Mouse (Mus musculus): ENCODE results near the gene Shroom3. TPM values are rescaled to one million over a fixed set of nuclear protein-coding genes. Genes with fewer than 3 reads are reported as not detected.
"Not testable (repeated sequence)": the region's sequence is repeated elsewhere in the genome, so short reads cannot be mapped to it uniquely, and the experiment has no call there.

The Shroom3 gene
- polyA plus RNA-seq, 1 experiment from 2014 or later = 19.7 TPM

DNA sequence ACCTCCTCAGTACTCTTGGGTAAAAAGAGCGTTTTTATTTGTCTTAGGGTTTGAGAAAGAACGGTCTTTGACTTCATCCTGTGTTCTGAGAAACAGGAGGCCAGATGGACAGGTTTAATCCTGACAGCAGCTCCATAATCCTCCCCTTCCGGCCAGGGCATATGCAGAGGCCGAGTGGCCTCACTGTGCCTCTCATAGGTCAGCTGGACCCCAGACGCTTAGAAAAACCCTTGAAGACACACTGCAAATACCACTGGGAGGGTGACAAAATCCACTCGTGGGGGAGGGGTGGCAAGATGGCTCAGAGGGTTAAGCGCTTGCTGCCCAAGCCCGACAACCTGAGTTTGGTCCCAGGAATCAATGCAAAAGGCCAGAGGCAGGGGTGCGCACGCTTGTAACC is 234.9 kb downstream of the Shroom3 start:
- Histone ChIP-seq H3K4me1 (replicated peaks) (peaks cover 50% of the 10 kb centered on the region), H3K27ac (ENCODE audit: poor library complexity, severe bottlenecking) (peak overlapping the region; percentile 30)
- ATAC-seq (ENCODE audit: insufficient number of reproducible peaks, low FRiP score) = no peak

DNA sequence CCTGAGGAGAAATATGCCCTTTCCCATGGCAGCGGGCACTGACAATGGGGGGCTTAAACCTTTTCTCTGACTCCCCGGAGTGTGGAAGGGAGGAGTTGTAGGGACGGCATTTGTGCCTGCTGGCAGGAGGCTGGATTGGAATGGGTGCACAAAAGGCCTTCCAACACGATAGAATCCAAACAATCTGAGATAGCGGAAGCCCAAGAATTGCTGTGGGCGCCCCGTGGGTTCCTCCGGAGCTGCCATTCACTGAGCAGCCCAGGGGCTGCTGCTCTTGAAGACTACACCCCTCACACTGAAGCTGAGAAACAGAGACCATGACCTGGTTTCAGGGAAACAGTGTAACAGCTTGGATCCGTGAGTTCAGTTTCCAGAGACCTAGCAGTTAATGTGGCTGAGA is 235.6 kb downstream of the Shroom3 start:
- WGBS = 44% methylated on average over 9 of the region's 9 CpGs
- Histone ChIP-seq H3K9ac (peak overlapping the region; percentile 53; the same call in 1 of the 2 replicates), H3K9me3 (replicated peaks) (no peaks in the 10 kb centered on the region), H3K27ac (ENCODE audit: poor library complexity, severe bottlenecking) (peak overlapping the region; percentile 30), H3K4me1 (replicated peaks) (peaks cover 44% of the 10 kb centered on the region), H3K4me2 (no peak overlapping the region), H3K36me3 (peaks cover 32% of the 10 kb centered on the region), H3K4me3 (no peak overlapping the region), H3K27me3 (replicated peaks) (no peaks in the 10 kb centered on the region)
- no peak for ATAC-seq (ENCODE audit: insufficient number of reproducible peaks, low FRiP score)

More for the DNA sequence above, 234.9 kb downstream of the Shroom3 start:
- Histone ChIP-seq H3K4me3 (no peak overlapping the region), H3K4me2 (no peak overlapping the region), H3K9ac (0 out of 2 replicates have a peak overlapping the region, but pooled peaks have one; percentile 12), H3K9me3 (replicated peaks) (no peaks in the 10 kb centered on the region), H3K27me3 (replicated peaks) (no peaks in the 10 kb centered on the region), H3K36me3 (peaks cover 30% of the 10 kb centered on the region)
- 45% methylated on average over 10 of the region's 10 CpGs for WGBS

DNA sequence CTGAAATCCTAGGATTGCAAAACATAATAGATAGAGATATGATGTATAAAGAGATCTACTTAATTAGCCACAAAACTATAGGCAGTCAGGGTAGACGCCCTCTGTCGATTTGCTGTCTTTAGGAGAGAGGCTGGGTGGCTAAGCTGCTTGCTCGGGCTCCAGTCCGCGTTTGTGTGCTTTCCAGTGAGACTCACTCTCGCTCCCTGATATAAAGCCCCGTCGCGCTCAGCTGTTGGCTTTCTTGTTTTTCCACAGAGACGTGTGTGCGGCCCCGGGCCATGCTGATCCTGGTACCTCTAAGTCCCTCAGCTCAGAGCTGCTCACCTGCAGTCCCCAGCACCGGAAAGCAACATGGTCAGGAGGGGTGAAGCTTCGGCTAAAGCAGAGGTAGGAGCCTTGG is 236.2 kb downstream of the Shroom3 start:
- Histone ChIP-seq H3K9ac (no peak overlapping the region), H3K27me3 (replicated peaks) (no peaks in the 10 kb centered on the region), H3K4me3 (no peak overlapping the region), H3K36me3 (peaks cover 32% of the 10 kb centered on the region), H3K27ac (ENCODE audit: poor library complexity, severe bottlenecking) (peak overlapping the region; percentile 4; the same call in 1 of the 2 replicates), H3K4me2 (no peak overlapping the region), H3K4me1 (replicated peaks) (peaks cover 44% of the 10 kb centered on the region), H3K9me3 (replicated peaks) (no peaks in the 10 kb centered on the region)
- no peak for ATAC-seq (ENCODE audit: insufficient number of reproducible peaks, low FRiP score)
- WGBS = 66% methylated on average over 14 of the region's 14 CpGs

DNA sequence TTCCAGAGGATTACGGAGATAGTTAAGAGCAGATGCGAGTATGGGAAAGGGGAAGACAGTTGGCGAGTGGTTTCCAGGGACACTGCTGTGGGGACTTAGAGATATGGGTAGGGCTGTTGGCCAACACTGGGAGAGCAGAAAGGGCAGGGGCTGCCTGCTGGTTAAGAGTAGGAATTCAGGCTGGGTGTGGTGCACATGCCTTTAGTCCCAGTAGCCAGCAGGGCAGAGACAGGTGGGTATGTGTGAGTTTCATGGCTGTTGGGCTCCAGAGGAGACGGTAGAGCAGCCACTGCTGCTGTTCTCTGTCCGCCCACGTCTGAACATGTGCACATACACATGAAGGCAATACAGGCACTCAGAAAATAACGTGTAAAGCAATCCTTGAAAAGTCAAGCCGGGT is 237.7 kb downstream of the Shroom3 start:
- no peak overlapping the region for H3K9ac ChIP-seq
- H3K4me1 ChIP-seq (replicated peaks) = peaks cover 42% of the 10 kb centered on the region
- H3K36me3 ChIP-seq = peaks cover 32% of the 10 kb centered on the region
- no peak for ATAC-seq (ENCODE audit: insufficient number of reproducible peaks, low FRiP score)
- 82% methylated on average over 8 of the region's 8 CpGs for WGBS
- H3K4me2 ChIP-seq = no peak overlapping the region
- no peak overlapping the region for H3K4me3 ChIP-seq
- no peak overlapping the region for H3K27ac ChIP-seq (ENCODE audit: poor library complexity, severe bottlenecking)
- no peaks in the 10 kb centered on the region for H3K27me3 ChIP-seq (replicated peaks)
- H3K9me3 ChIP-seq (replicated peaks) = no peaks in the 10 kb centered on the region

DNA sequence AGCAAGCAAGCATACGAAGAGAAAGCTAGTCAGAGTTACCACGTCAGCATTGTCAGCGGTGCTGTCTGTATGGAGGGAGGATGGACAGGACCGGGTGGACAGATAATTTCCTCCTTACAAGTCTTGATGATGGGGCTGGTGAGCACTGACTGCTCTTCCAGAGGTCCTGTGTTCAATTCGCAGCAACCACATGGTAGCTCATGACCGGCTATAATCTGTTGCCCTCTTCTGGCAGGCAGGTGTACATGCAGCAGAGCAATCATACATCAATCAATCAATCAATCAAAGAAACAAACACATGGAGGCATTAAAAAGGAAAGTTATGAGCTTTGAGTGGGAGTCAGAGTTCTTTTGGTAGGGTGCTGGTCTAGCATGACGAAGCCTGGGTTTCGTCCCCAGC is 238.5 kb downstream of the Shroom3 start:
- Histone ChIP-seq H3K9ac (no peak overlapping the region), H3K4me3 (no peak overlapping the region), H3K36me3 (peaks cover 35% of the 10 kb centered on the region), H3K27ac (ENCODE audit: poor library complexity, severe bottlenecking) (no peak overlapping the region), H3K9me3 (replicated peaks) (no peaks in the 10 kb centered on the region), H3K4me2 (no peak overlapping the region), H3K27me3 (replicated peaks) (no peaks in the 10 kb centered on the region), H3K4me1 (replicated peaks) (peaks cover 39% of the 10 kb centered on the region)
- ATAC-seq (ENCODE audit: insufficient number of reproducible peaks, low FRiP score) = no peak
- 80% methylated on average over 8 of the region's 8 CpGs for WGBS

DNA sequence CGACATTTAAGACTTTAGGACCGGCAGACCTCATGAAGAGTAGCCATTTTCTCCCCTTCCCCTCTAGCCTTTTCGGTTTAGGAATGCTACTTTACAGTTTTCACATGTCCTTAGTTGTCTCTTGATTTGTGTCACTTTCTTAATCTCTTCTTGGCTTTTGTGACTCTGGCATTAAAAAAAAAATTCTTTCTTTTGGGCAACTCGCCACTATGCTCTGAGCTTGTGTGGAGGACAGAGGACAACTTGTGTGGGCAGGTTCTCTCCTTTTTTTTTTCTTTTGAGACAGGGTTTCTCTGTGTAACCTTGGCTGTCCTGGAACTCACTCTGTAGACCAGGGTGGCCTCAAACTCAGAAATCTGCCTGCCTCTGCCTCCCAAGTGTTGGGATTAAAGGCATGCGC is 239.7 kb downstream of the Shroom3 start:
- H3K4me3 ChIP-seq; ATAC-seq (ENCODE audit: insufficient number of reproducible peaks, low FRiP score); H3K4me2 ChIP-seq; H3K27ac ChIP-seq (ENCODE audit: poor library complexity, severe bottlenecking); H3K9me3 ChIP-seq (replicated peaks); H3K9ac ChIP-seq; H3K27me3 ChIP-seq (replicated peaks): not testable (repeated sequence)
- peaks cover 39% of the 10 kb centered on the region for H3K36me3 ChIP-seq
- peaks cover 43% of the 10 kb centered on the region for H3K4me1 ChIP-seq (replicated peaks)
- 89% methylated on average over 5 of the region's 5 CpGs for WGBS

DNA sequence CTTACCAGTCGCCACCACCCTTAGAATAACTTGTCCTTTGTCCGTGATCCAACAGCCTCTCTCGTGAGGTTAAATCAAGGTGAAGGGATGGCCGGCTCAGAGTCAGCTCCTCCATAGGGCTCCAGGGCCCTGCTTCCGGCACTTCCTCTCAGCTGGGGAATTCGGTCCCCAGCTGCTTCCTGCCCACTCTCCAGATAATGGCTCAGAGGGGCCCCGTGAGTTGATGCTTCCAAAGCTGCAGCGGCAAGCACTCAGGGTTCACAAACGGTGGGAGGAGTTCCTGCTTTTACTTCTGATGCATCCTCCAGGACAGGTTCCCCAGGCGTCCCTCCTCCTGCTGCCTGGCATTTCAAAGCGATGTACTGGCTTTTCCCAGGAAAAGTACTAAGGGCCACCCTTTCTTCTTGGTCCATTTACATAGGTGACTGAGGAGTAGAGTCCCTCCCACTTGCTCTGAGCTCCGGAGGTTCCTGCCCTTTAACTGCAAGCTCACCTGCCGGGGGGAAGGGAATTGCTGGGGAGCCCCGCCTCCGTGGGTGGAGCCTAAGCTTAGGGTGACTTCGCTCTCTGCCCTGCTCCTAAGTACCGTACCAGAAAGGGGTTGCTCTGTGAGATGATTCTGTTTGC is 241.7 kb downstream of the Shroom3 start:
- Histone ChIP-seq H3K4me1 (replicated peaks) (peaks cover 47% of the 10 kb centered on the region), H3K9ac (0 out of 2 replicates have a peak overlapping the region, but pooled peaks have one; percentile 43), H3K4me3 (peak overlapping the region; percentile 6), H3K27ac (ENCODE audit: poor library complexity, severe bottlenecking) (peak overlapping the region; percentile 85), H3K36me3 (peaks cover 34% of the 10 kb centered on the region), H3K4me2 (peak overlapping the region; percentile 60), H3K9me3 (replicated peaks) (no peaks in the 10 kb centered on the region), H3K27me3 (replicated peaks) (no peaks in the 10 kb centered on the region)
- peak; percentile 70 for ATAC-seq (ENCODE audit: insufficient number of reproducible peaks, low FRiP score)
- WGBS = 3% methylated on average over 17 of the region's 17 CpGs

DNA sequence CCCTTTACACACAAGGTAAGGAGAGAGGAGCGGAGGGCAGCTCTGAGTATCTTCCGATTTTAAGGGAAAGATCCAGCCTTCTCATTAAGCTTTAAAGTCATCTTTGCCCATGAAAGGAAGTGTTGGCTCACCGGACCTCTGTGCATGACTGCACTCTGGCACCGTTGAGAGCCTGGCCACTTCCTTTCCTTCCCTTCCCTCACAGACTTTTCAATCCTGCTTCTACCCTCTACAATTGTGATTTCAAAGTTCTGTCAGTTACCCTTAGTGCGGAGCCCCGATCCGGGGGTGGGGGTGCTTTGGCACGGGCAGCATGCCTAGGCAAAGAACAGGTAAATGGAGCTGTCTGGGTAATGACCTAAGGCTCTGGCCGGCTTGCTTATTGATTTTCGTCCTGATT is 244.4 kb downstream of the Shroom3 start:
- H3K4me1 ChIP-seq (replicated peaks) = peaks cover 75% of the 10 kb centered on the region
- H3K4me3 ChIP-seq = no peak overlapping the region
- peak overlapping the region; percentile 78 for H3K27ac ChIP-seq (ENCODE audit: poor library complexity, severe bottlenecking)
- H3K4me2 ChIP-seq = 0 out of 2 replicates have a peak overlapping the region, but pooled peaks have one; percentile 1
- ATAC-seq (ENCODE audit: insufficient number of reproducible peaks, low FRiP score) = no peak
- H3K9me3 ChIP-seq (replicated peaks) = no peaks in the 10 kb centered on the region
- peak overlapping the region; percentile 11; the same call in 1 of the 2 replicates for H3K9ac ChIP-seq
- H3K27me3 ChIP-seq (replicated peaks) = no peaks in the 10 kb centered on the region
- 68% methylated on average over 10 of the region's 10 CpGs for WGBS
- peaks cover 10% of the 10 kb centered on the region; the same call in 1 of the 2 replicates for H3K36me3 ChIP-seq

DNA sequence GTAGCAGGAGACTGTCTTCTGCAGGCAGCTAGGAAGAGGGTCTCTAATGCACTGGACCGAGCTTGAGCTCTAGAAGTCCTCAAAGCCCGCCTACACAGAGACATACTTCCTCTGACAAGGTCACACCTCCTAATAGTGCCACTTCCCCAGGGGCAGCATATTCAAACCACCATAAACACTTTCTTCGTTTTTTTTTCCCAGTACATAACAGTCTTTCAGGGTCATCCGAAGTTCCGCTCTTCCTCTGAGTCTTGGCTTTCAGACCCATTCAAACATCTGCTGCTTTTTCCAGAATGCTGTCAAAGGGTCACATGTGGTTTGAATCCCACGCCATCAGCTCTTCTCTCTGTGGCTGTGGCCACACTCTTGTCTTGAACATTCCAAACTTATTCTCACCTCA is 247.3 kb downstream of the Shroom3 start:
- Histone ChIP-seq H3K36me3 (peaks cover 22% of the 10 kb centered on the region), H3K9me3 (replicated peaks) (no peaks in the 10 kb centered on the region), H3K4me3 (no peak overlapping the region), H3K27ac (ENCODE audit: poor library complexity, severe bottlenecking) (no peak overlapping the region), H3K4me2 (no peak overlapping the region), H3K9ac (no peak overlapping the region), H3K4me1 (replicated peaks) (peaks cover 87% of the 10 kb centered on the region), H3K27me3 (replicated peaks) (no peaks in the 10 kb centered on the region)
- no peak for ATAC-seq (ENCODE audit: insufficient number of reproducible peaks, low FRiP score)
- WGBS = 66% methylated on average over 6 of the region's 6 CpGs

DNA sequence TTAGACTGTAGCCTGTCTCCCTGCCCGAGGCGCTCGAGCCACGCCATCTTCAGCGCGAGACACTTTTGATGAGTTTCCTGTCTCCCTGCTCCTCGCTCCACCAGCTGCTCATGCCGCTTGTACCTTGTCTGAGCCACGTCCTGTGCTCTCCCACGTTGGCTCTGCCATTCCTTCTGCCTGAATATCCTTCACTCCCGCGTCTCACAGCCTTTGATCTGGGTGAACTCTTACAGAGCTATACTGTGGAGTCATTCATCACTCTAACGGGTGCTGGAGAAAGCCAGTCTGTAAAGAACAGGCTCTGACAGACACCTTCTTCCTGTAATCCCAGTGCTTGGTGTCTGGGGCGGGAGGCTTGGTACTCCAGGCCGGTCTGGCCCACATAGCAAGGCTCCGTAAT is 248.1 kb downstream of the Shroom3 start:
- 43% methylated on average over 16 of the region's 16 CpGs for WGBS
- Histone ChIP-seq H3K9ac (peak overlapping the region; percentile 49), H3K4me3 (no peak overlapping the region), H3K27me3 (replicated peaks) (no peaks in the 10 kb centered on the region), H3K9me3 (replicated peaks) (no peaks in the 10 kb centered on the region), H3K4me1 (replicated peaks) (peaks cover 86% of the 10 kb centered on the region), H3K36me3 (peaks cover 23% of the 10 kb centered on the region), H3K27ac (ENCODE audit: poor library complexity, severe bottlenecking) (peak overlapping the region; percentile 70), H3K4me2 (no peak overlapping the region)
- no peak for ATAC-seq (ENCODE audit: insufficient number of reproducible peaks, low FRiP score)

DNA sequence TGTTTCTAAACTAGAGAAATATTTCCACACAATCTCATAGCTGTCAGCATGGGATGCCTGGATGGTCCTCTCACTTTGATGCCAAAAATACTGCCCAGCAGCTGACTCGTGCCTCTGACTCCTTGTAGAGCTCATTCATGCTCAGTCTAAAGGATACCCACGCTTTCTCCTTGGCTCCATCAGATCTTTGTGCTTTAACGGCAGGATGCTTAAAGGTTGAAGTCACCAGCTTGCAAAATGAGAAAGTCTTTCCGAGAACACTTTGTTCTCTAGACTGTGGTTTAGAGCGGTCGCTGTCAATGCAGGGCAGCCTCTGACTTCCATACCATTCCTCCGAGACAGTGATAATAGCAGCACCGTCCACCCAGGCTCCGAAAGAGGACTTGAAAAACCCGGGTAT is 249.8 kb downstream of the Shroom3 start:
- ATAC-seq (ENCODE audit: insufficient number of reproducible peaks, low FRiP score) = no peak
- WGBS = 18% methylated on average over 10 of the region's 10 CpGs
- peak overlapping the region; percentile 70 for H3K27ac ChIP-seq (ENCODE audit: poor library complexity, severe bottlenecking)
- H3K36me3 ChIP-seq = peaks cover 22% of the 10 kb centered on the region
- H3K9me3 ChIP-seq (replicated peaks) = no peaks in the 10 kb centered on the region
- peak overlapping the region; percentile 40 for H3K4me2 ChIP-seq
- H3K9ac ChIP-seq = peak overlapping the region; percentile 35; the same call in 1 of the 2 replicates
- no peaks in the 10 kb centered on the region for H3K27me3 ChIP-seq (replicated peaks)
- H3K4me1 ChIP-seq (replicated peaks) = peaks cover 75% of the 10 kb centered on the region
- no peak overlapping the region for H3K4me3 ChIP-seq
